Mouse (Mus musculus) hindlimb bud, embryonic 11.5 days (tissue): Measurements from ENCODE around the gene Zfp574.

Experiments used
- DNase-seq: peaks from one replicate; pipeline ENCODE4 v3.0.0-alpha.2; 2012; ENCODE audit warnings: low read depth, low spot score; ENCODE audit errors: extremely low spot score

Zfp574 gene

GRCm38 (mm10) chr7:25110336-25110735 is 38.0 kb downstream of the Zfp574 start:
- no peak for DNase-seq

- no peak for DNase-seq
These were observed 40.0 kb downstream of the Zfp574 start for GRCm38 (mm10) chr7:25112178-25112955.

GRCm38 (mm10) chr7:25112956-25113603 is 40.7 kb downstream of the Zfp574 start:
- no peak for DNase-seq

GRCm38 (mm10) chr7:25120061-25120834 is 47.9 kb downstream of the Zfp574 start:
- DNase-seq = no peak

- no peak for DNase-seq
These were observed 48.9 kb downstream of the Zfp574 start for GRCm38 (mm10) chr7:25121240-25121786.

GRCm38 (mm10) chr7:25125716-25126281 is 53.4 kb downstream of the Zfp574 start:
- no peak for DNase-seq

GRCm38 (mm10) chr7:25127971-25128370 is 55.6 kb downstream of the Zfp574 start:
- DNase-seq = no peak

GRCm38 (mm10) chr7:25129390-25129979 is 57.1 kb downstream of the Zfp574 start:
- DNase-seq = no peak

GRCm38 (mm10) chr7:25130565-25130964 is 58.2 kb downstream of the Zfp574 start:
- DNase-seq = no peak

- DNase-seq = no peak
These were observed 58.9 kb downstream of the Zfp574 start for GRCm38 (mm10) chr7:25131247-25131646.

GRCm38 (mm10) chr7:25132318-25132960 is 60.1 kb downstream of the Zfp574 start:
- DNase-seq = no peak
